Mouse (Mus musculus): ENCODE measurements at regions not wholly inside any gene's neighbourhood (a gene's known extent, or its start where the extent isn't known, plus 50 kb on each side); places are given as distances from the start of the nearest gene placed in this dataset.

DNA sequence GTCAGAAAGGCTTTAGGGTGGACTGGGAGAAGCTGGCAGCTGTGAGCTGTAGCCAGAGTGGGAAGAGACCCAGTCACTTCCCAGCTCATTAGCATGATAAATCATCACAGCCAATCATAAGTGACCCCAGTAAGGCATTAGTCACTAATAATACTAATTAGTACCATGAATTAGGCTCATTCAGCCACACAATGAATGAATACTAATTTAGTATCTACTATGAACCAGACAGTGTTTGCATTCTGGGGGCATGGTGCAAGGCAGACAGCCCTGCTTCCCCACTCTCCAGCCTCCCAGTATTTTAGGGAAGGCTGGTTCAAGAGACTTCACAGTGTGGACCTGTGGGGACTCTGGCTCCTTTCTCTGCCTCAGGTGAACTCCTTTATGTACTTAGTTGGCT is 523.7 kb downstream of the Tbc1d22a start:
- DNase-seq: no peak

DNA sequence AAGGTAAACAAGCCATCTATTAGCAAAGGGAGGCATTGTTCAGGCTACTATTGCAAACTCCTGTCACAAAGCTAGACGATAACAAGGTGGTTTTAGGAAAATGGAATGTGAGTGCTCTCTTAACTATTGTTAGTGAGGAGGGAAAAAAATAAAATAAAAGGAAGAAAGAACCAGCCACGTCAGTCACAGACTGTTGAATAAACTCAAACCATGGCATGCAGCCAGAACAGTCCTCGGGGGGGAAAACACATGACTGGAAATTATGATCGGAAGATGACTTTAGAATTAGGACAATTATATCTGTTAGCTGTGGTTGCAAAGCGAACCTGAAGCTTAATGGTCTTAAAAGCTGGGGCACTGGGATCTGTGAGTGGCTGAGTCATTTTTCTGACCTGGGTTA is 524.1 kb downstream of the Tbc1d22a start:
- DNase-seq: no peak

DNA sequence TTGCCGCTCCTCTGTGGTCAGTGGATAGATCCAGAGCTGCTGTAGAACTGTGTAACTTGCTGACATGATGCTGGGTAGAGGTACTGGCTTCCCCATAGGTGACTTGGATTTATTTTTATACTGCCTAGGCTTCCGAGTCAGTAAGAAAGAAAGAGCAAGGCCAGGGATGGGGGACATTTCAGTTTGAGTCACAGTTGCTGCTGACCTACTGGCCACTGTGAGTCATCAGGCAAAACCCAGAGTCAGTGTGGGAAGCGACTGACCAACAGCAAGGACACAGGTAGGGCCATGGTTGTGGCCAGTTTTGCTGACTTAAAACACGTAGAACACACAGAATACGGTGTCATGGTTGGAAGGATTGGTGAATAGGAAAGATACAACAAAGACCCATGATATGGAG is 524.5 kb downstream of the Tbc1d22a start:
- no peak for DNase-seq

DNA sequence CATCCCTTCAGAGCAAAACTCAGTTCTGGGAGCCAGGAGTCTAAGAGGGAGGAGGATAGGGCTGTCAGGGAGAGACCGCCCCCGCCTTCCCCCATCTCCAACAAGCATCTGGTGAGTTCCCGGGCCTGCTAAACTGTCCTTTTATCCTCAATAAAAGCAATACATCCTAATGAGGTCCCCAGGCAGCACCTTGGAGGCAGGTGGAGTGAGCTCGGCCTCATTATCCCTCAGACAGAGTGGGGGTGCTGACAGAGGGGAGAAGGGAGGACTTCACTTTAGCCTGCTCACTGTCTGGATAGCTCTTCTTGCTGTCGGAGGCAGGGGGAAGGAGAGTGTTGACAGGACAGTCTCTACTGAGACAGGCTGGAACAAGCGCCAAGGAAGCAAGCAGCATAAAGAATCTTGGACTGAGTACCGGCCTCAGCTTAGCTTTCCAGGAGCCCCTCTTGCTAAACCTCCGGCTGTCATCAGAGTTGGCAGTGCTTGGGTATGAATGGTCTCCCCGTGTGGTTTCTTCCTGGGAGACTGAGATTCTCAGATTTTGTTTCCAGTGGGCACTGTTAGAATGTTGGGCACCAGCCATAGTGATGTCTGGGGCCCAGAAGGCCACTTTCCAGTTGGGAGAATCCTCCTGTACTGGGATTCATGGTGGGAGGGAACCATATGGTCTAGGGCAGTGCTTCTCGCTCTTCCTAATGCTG is 537.3 kb downstream of the Tbc1d22a start:
- DNase-seq: no peak

DNA sequence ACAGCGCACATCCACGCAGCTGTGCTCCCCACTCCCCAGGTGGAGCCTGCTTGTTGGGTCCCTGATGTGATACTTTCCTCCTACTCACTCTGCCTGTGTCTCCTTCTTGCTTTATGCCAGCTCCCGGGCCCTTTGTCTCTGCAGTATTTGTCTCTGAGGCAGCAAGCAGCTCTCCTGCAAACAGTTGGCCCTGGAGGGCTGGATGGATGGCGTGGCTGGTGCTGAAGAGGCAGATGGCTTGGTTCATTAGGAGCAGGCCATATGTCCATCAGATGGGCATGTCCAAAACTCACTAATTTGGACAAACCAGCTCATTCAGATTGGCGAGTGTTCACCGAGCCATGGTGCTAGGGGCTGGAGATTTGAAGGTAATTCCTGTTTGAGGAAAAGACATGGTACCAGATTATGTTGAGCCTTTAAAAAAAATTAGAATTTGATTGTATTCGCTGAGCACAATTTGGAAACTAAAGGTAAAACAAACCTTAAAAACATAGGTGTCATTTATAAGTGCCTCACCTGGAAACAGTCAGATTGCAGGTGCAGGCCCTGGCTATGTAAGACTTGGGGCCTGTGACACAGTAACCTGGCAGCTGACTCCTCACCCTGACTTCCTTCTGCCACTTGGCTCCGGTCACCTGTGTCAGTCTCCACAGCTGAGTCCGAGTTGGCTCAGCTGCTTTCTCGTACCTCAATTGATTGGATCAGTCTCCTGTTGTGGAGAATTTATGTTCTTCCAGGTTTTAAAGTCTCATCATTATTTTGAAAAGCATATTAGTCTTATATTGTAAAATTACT is 549.5 kb downstream of the Tbc1d22a start:
- no peak for DNase-seq

DNA sequence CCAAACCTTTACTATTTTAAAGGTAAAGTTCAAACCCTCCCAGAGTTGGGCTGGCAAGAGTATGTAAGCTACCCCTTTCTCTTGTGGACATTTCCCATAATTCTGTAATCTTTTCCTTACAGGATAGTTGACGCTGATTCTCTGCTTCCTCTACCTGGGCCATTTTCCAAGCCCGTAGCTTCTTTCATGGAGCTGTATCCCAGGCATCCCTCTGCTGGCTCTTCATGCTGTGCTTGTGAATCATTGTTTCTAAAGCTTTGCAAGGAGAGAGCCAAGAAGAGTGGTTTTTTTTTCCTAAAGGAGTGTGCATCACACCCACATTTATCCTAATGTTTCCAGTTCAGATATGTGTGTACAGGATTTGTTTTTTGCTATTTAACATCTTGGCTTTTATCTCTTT is 553.4 kb downstream of the Tbc1d22a start:
- no peak for DNase-seq

DNA sequence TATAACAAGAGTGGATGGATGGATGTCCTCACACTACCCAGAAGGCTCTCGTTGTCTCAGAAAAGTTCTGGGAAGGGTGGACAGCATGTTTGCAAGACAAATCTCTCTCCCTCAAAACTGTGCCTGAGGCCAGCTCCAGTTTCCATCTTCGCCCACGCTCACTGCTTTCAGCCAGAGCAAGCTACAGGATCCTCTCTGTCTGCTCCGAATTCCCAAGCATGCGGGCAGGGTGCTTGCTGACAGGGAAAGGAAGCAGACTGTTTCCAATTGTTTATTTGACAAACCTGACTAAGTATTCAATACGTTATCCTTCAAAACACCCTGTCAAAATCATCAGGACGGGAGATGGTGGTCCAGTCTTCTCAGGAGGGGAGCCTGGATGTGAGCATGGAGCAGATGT is 558.8 kb downstream of the Tbc1d22a start:
- DNase-seq: no peak

DNA sequence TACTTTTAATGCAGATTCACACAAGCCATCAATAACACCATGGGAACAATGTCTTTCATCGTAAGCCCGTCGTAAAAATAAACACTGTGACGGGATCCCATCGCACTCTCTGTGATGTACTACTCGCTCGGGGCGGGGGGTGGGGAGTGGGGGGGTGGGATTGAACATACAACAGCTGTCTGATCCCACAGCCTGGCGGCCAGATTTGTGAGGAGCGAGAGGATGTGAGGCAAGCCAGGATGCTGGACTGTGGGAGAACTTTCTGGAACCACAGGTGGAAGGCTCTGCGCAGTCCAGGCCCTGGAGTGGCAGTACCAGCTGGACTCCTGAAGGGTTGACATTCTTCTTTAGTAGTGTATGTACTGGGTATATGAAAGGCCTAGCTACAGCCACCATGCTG is 563.7 kb downstream of the Tbc1d22a start:
- DNase-seq: no peak

DNA sequence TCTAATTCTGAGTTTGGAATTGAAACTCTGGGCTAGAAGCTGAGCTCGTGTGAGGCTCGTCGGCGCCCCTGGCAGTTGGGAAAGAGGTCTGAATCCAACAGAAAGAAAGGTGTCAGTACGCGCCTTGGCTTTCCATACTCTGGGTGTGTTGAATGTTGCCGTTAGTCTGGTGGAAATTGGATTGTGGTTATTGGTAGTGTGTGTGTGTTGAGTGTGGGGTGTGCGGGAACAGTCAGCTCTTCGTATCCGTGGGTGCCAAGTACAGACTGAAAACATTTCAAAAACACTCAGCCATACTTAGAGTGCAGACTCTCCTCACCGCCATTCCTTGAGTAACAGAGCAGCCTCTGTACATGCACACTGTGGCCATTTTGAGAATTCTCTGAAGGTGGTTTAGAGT is 566.9 kb downstream of the Tbc1d22a start:
- DNase-seq: no peak

DNA sequence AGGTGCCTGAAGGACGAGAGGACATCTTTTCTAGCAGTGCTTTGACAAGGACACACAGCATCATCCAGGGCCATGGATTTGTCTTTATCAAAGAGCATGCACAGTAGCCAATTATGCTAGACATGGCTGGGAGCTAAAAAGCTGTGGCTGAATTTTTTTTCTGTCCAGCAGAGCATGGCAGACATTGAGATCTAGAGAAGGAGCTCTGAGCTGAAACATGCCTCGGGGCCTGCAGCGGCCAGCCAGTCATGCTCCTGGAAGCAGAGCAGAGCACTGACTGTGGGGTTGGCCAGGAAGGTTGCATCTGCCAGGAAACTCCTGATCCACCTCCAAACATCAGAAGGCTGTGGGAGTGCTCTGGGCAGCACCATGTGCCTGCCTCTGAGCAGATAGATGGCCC is 580.5 kb downstream of the Tbc1d22a start:
- no peak for DNase-seq

DNA sequence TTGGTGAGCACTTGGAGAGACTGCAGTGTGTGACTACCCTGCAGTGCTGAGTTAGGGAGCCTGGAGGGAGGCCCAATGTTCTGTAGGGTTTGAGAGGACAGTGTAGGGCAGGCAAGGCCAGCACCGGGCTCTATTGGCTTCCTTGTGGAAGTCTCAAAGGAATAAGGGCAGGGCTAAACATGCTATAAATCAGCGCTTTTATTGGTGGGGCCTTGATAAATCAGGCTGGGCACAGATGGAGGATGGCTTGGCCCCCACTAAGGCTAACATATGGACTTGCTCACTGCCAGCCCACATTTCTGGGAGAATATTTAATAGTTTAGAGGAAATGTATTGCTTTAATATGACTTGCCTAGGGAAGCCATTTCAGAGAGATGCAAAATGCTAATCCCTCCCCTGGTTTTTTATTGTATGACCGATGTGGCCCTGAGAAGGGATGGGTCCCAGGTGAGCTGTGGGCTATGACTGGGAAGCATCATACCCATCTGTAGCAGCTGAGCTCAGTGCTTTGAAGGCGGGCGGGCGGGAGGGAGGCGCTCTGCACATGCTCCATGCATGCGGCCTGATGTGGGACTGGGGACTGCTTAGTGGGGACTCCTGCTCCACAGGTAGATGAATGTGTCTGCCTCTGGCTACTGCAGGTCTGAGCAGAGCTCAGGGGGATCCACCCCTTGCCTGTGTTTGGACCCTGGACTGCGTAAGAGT is 584.4 kb downstream of the Tbc1d22a start:
- DNase-seq: no peak

DNA sequence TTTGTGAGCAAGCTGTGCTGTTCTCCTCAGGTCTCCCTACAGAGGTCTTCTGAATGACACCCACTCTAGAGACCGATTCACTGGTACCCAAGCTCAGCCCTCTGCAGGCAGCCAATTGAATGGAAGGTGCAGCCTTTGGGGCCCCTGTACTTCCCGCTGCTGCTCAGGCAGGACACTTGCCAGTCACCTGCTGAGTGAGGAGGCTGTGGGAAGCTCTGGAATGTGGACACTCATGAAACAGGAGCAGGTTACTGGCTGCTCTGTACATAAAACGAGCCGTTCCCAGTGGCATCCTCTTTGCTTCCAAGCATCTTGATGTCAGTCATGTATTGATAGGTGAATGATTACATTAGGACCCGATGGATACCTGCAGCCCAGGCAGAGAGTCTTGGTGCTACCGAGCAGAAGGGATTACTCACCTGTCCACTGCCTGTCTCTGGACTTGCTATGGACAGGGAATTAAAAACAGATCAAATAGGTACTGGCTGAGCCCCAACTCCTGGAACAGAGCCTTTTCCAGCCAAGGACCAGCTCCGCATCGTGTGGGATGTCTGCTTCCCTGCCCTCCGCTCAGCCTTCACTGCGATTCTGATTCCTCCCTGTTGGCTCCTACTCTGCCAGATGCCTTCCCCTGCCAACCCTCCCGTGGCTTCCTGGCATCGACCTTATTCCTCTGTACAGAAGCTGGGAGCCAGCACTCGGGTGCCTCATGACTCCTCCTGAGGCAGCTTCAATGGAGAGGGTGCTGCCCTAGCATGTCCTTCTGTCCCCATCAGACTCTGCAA is 593.2 kb downstream of the Tbc1d22a start:
- DNase-seq: no peak

DNA sequence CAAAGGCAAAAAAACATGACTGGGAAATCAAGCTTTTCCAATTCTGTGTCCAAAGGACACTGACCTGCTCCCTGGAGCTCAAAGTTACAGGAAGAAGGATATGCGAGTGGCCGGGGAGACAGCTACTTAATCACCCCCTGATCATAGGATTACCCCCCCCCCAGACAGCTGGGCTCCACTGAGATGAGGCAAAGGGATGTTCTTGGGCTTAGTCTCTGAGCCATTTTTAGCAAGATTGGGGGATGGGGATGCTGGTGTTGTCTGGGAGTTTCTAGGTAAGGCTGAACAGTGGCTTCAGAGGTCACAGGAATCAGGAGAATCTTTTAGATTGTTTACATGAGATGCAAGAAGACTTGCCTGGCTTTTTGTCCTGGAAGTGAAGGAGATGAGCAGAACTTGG is 597.6 kb downstream of the Tbc1d22a start:
- DNase-seq: no peak

DNA sequence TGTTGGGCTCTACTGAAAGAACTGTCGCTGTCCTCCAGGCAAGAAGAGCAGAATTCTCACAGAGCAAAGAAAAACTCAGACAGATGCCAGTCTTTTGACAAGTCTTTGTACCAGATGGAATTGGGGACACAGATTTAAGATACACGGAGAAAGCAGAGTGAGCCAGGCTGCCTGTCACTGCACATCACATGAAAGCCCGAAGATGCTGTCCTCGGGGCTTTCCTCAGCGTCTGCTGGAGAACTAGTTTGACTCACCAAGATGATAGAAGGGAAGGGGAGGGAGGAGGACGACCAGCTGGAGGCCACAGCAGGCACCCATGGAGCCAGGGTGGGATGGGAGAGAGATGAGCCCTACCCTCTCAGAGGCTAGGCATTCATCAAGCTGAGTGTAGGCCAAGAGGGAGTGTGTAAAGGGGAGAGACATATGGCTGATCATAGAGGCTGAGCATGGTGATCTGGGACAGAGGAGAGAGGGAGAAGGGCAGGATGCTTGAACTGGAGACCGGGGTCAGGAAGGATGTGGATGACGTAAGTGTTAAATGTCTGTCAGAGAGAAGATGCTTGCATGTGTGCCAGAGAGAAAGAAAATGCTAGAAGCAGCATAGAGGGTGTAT is 600.7 kb downstream of the Tbc1d22a start:
- no peak for DNase-seq

DNA sequence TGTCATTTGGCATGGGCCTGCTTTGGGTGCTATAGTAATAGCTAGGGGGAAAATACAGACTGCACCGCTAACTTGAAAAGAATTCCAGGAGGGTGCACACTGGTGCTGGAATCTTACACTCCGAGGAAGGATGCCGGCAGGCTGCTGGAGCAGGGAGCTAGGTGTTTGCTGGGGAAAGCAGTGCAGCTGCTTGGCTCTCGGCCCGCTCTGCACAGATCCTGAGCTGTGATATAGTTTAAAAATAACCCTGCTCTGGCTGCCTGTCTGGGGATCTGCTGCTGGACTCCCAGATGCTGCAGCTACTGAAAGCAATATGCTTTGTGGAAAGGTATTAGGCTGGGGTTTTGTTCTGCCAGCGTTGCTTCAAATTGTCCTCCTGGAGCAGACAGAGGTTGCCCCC is 621.7 kb downstream of the Tbc1d22a start:
- DNase-seq: no peak

DNA sequence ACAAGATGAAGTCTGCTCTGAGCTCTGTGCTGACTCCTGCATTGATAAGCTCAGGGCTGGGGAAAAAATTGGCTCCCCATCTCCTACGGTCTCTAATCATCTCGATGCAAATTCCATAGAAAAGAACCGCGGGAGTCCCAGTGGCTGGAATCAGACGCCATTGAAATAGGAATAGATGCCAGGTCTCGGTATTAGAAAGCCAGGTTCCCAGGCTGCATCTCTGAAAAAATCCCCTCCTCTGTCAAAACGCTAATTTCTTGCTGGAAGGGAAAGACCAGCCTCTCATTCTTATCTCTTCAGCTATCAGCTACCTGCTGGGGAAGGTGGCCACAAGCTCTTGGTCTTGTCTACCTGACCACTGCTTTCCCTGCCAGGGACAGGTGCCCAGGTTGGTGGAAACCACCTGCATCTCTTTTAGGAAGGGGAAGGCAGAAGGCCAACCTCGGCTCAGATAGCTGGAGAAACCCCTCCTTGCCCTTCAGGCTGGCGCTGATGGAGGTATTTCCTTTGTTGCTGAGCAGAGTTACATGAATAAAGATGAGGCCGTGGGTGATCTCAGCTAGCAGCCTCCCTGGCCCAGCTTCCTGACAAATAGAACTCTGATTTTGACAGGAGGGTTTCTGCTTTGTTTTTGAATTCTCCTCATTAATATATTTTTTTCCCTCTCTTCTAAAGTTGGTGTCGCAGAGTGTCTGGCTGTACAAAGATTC is 638.1 kb downstream of the Tbc1d22a start:
- DNase-seq: no peak

DNA sequence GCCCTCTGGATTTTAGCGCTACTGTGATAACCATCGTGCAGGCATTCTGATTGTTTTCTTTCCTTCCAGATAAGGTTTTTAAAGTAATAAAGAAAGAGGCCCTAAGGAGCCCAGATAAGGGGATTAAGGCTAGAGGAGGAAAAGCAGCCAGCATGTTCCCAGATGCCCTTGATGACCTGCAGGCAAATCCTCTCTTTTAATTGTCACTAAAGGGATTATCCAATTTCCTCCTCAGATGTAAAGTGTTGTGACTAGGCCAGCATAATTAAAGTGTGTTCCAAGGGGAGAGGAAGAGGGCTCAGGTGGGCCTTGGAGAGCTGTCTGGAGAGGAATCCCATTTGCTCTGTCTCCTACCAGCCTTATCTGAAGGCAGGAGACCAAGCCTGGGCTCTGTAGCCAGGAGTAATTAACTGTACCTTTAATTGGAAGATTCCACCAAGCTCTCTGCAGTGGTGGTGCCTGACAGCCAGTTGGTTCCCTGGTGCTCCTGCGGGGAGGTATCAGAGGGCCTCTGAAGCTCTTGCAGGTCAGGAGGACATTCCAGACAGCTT is 644.2 kb downstream of the Tbc1d22a start:
- no peak for DNase-seq

DNA sequence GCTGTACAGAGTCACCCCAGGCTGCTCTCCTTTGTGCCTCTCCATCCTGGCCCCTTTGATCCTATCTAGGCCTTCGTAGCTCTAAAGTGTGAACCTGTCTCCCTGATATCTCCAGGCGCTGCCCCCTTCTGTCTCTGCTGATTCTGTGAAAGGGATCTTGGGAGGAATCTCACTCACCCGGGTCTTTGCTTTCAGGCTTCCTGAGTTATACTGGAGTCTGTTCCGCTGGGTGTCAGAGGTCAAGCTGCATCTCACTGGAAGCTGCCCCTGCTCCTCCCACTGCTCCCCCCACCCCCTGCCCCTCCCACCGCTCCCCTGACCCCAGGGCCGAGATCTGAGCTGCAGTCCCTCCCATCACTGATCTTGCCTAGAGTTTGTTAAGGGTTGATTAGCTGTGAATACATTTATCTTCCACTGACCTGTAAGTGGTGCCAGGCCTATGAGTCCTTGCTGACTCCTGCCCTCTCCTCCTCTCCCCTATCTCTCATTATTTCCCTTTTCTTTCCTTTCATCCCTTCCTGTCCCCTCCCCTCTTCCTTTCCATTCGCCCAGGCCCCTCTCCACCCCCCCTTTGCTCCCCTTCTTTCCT is 661.6 kb downstream of the Tbc1d22a start:
- no peak for DNase-seq

DNA sequence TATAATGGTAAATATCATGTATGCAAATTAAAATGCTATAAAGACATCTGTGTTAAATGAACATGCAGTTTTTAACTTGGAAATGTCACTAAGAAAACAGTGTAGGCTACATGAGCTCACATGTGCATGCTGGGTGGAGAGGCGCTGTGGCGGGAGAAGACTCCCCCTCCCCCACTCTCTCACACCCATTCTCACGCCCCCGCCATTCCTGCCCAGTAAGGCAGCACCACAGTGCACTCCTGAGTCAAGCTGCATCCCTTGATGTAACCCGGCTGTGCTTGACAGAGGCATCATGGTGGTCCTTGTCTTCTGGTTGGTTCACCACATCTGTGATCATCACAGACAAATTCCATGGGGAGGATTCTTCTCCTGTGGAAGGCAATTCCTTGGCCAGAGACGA is 647.1 kb upstream of the Fam19a5 start:
- DNase-seq: no peak

DNA sequence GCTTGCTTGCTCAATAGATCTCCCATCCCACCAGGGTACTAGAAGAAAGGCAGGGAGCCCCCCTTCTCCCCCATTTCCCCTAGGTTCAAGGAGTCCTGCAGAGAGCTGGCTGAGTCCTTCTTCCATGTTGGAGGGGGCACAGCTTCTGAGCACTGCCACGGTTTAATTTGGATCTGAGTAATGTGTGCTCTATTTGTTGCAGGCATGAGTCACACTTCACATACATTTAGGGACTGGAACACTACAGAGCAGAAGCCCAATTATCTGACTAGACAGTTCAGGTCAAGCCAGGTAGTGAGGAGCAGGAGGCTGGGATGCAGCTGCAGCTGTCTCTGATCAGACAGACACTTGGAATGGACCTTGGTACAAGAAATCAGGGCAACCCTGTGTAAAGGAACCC is 644.1 kb upstream of the Fam19a5 start:
- no peak for DNase-seq

DNA sequence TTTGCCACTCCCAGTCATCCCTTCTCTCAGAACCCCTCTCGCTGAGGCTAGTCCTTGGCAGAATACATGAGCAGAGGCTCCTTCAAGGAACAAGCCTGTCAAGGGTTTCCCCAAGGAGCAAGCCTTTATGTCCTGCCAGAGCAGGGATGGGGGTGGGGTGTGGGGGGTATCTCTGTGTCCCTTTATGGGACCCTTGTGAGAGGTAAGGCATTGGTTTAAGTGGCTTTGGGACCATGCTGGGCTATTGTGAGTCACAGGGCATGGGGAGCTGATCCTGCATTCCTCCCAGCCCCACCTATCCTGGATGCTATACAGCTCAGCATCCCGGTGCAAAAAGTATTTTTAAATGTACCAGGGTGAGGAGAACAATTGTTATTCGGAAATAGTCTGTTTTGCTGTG is 641.1 kb upstream of the Fam19a5 start:
- DNase-seq: no peak

Data from adrenal gland, postnatal 25 days (tissue).